Mouse (Mus musculus) midbrain, embryonic 14.5 days (tissue): Measurements from ENCODE around the gene Hspa4l. TPM values are rescaled to one million over a fixed set of nuclear protein-coding genes. Genes with fewer than 3 reads are reported as not detected.

Experiments used
- ATAC-seq: fragments of 200-750 bp; cut with Nextera tagmentation; 2 replicates; pipeline ENCODE4 v1.8.0; 2017; ENCODE audit warnings: moderate number of reproducible peaks, moderate library complexity; ENCODE audit not compliant: low FRiP score, low TSS enrichment
- DNase-seq: peaks from one replicate; pipeline ENCODE4 v3.0.0-alpha.2; 2015
- H3K27ac ChIP-seq: fragments of 300-500 bp; sonication (generic); replicated peaks from 2 replicates; pipeline ENCODE4 v1.5.1; 2014; ENCODE audit warnings: mild to moderate bottlenecking, low read depth, low read length, moderate library complexity
- H3K27me3 ChIP-seq: fragments of 300-500 bp; sonication (generic); 2 replicates; pipeline ENCODE4 v1.6.1; 2014; ENCODE audit warnings: low read length, control low read depth, mixed read lengths; ENCODE audit not compliant: control insufficient read depth, insufficient read depth
- H3K36me3 ChIP-seq: fragments of 300-500 bp; sonication (generic); 2 replicates; pipeline ENCODE4 v1.6.1; 2014; ENCODE audit warnings: low read length, control low read depth; ENCODE audit not compliant: control insufficient read depth, insufficient read depth
- H3K4me1 ChIP-seq: fragments of 300-500 bp; sonication (generic); 2 replicates; pipeline ENCODE4 v1.6.1; 2014; ENCODE audit warnings: mild to moderate bottlenecking, antibody characterized with exemption, low read length, control low read depth; ENCODE audit not compliant: control insufficient read depth, insufficient read depth
- H3K4me2 ChIP-seq: fragments of 300-500 bp; sonication (generic); 2 replicates; pipeline ENCODE4 v1.6.1; 2014; ENCODE audit warnings: mild to moderate bottlenecking, low read length, moderate library complexity
- H3K4me3 ChIP-seq: fragments of 300-500 bp; sonication (generic); replicated peaks from 2 replicates; pipeline ENCODE4 v1.5.1; 2014; ENCODE audit warnings: low read depth, low read length
- H3K9ac ChIP-seq: fragments of 300-500 bp; sonication (generic); replicated peaks from 2 replicates; pipeline ENCODE4 v1.6.1; 2014; ENCODE audit warnings: mild to moderate bottlenecking, low read length, moderate library complexity
- H3K9me3 ChIP-seq: fragments of 300-500 bp; sonication (generic); 2 replicates; pipeline ENCODE4 v1.6.1; 2016; ENCODE audit warnings: low read length, control low read depth, mixed read lengths; ENCODE audit not compliant: control insufficient read depth
- WGBS: fragments of 180-500 bp; shearing (Covaris S2); extraction: QIAGEN DNeasy Blood & Tissue Kit; methylation state at CpG from one replicate; pipeline ENCODE4 v1.1.7; 2014; 5-methylcytosine and 5-hydroxymethylcytosine counted together
- polyA plus RNA-seq: library from polyadenylated mRNA; unstranded; fragments of >200 nt; fragmentation: Nextera tagmentation; extraction: Ambion mirVana; gene quantifications from 2 replicates; pipeline ENCODE4 v1.2.1, GENCODE M21; 2014

The Hspa4l gene
- polyA plus RNA-seq, 1 experiment from 2014 or later, result 53.1 TPM

- Histone ChIP-seq H3K36me3 (no peaks in the 10 kb centered on the region), H3K9ac (peak overlapping the region; percentile 87), H3K27me3 (no peaks in the 10 kb centered on the region), H3K4me1 (peaks cover 15% of the 10 kb centered on the region), H3K4me2 (peak overlapping the region; percentile 80), H3K4me3 (peak overlapping the region; percentile 86), H3K9me3 (no peaks in the 10 kb centered on the region), H3K27ac (peak overlapping the region; percentile 91)
- ATAC-seq, result peak; percentile 95
- WGBS, result under 1% methylated on average over 78 of the region's 93 CpGs
- peak; percentile 96 for DNase-seq
Measured at GRCm38 (mm10) chr3:40744836-40745660, 753 bp downstream of the Hspa4l start.

- WGBS, result under 1% methylated on average over 37 of the region's 37 CpGs
- Histone ChIP-seq H3K27me3 (no peaks in the 10 kb centered on the region), H3K4me3 (peak overlapping the region; percentile 86), H3K36me3 (no peaks in the 10 kb centered on the region), H3K9me3 (no peaks in the 10 kb centered on the region), H3K27ac (peak overlapping the region; percentile 91), H3K4me2 (peak overlapping the region; percentile 80), H3K9ac (peak overlapping the region; percentile 87), H3K4me1 (peaks cover 15% of the 10 kb centered on the region)
- ATAC-seq, result peak; percentile 70
- no peak for DNase-seq
Measured at GRCm38 (mm10) chr3:40745661-40746547, 1.6 kb downstream of the Hspa4l start.

- no peaks in the 10 kb centered on the region for H3K9me3 ChIP-seq
- H3K36me3 ChIP-seq, result peaks cover 63% of the 10 kb centered on the region
- H3K27ac ChIP-seq, result no peak overlapping the region
- H3K9ac ChIP-seq, result no peak overlapping the region
- H3K27me3 ChIP-seq, result no peaks in the 10 kb centered on the region
- H3K4me2 ChIP-seq, result no peak overlapping the region
- DNase-seq (no peak), ATAC-seq (no peak)
- H3K4me1 ChIP-seq, result no peaks in the 10 kb centered on the region
- no peak overlapping the region for H3K4me3 ChIP-seq
- WGBS, result 96% methylated on average over 3 of the region's 3 CpGs
Measured at GRCm38 (mm10) chr3:40760746-40761145, 16.5 kb downstream of the Hspa4l start.

- no peak overlapping the region for H3K9ac ChIP-seq
- no peak overlapping the region for H3K27ac ChIP-seq
- peaks cover 63% of the 10 kb centered on the region for H3K36me3 ChIP-seq
- no peaks in the 10 kb centered on the region for H3K9me3 ChIP-seq
- ATAC-seq (no peak), DNase-seq (no peak)
- H3K27me3 ChIP-seq, result no peaks in the 10 kb centered on the region
- no peak overlapping the region for H3K4me3 ChIP-seq
- no peak overlapping the region for H3K4me2 ChIP-seq
- WGBS, result 94% methylated on average over 2 of the region's 2 CpGs
- no peaks in the 10 kb centered on the region for H3K4me1 ChIP-seq
Measured at GRCm38 (mm10) chr3:40761312-40761711, 17.0 kb downstream of the Hspa4l start.

- Histone ChIP-seq H3K9ac (no peak overlapping the region), H3K36me3 (peaks cover 21% of the 10 kb centered on the region), H3K27me3 (no peaks in the 10 kb centered on the region), H3K4me3 (no peak overlapping the region), H3K4me1 (no peaks in the 10 kb centered on the region), H3K9me3 (no peaks in the 10 kb centered on the region), H3K4me2 (no peak overlapping the region), H3K27ac (no peak overlapping the region)
- ATAC-seq, result no peak
- WGBS, result 98% methylated on average over 2 of the region's 2 CpGs
- DNase-seq, result no peak
Measured at GRCm38 (mm10) chr3:40793783-40794182, 49.5 kb downstream of the Hspa4l start.

- Histone ChIP-seq H3K27me3 (no peaks in the 10 kb centered on the region), H3K4me2 (no peak overlapping the region), H3K9me3 (no peaks in the 10 kb centered on the region), H3K4me1 (no peaks in the 10 kb centered on the region; the same call in 1 of the 2 replicates), H3K4me3 (no peak overlapping the region), H3K27ac (no peak overlapping the region), H3K36me3 (no peaks in the 10 kb centered on the region), H3K9ac (no peak overlapping the region)
- ATAC-seq, result no peak
- WGBS, result 85% methylated on average over 1 of the region's 1 CpGs
- no peak for DNase-seq
Measured at GRCm38 (mm10) chr3:40798054-40798453, 53.8 kb downstream of the Hspa4l start.

GRCm38 (mm10) chr3:40798500-40798899, 54.2 kb downstream of the Hspa4l start:
- 34% methylated on average over 7 of the region's 7 CpGs for WGBS
- Histone ChIP-seq H3K36me3 (no peaks in the 10 kb centered on the region), H3K9ac (no peak overlapping the region), H3K4me2 (no peak overlapping the region), H3K9me3 (no peaks in the 10 kb centered on the region), H3K4me3 (no peak overlapping the region), H3K27ac (no peak overlapping the region), H3K27me3 (no peaks in the 10 kb centered on the region), H3K4me1 (no peaks in the 10 kb centered on the region; the same call in 1 of the 2 replicates)
- no peak; the same call in 1 of the 2 replicates for ATAC-seq
- peak; percentile 70 for DNase-seq

GRCm38 (mm10) chr3:40799530-40800372, 55.5 kb downstream of the Hspa4l start, which contains the start of gene Plk4:
Gene Plk4, plus strand, starts transcription at chr3:40800019.
- H3K27me3 ChIP-seq, result no peaks in the 10 kb centered on the region
- peak; percentile 95 for ATAC-seq
- WGBS, result 2% methylated on average over 66 of the region's 66 CpGs
- H3K27ac ChIP-seq, result peak within 1 kb of the TSS; percentile 26; the same call in 1 of the 2 replicates
- no peaks in the 10 kb centered on the region for H3K9me3 ChIP-seq
- H3K4me2 ChIP-seq, result peak within 1 kb of the TSS; percentile 97
- no peaks in the 10 kb centered on the region for H3K36me3 ChIP-seq
- H3K9ac ChIP-seq, result peak within 1 kb of the TSS; percentile 72
- H3K4me3 ChIP-seq, result peak within 1 kb of the TSS; percentile 96
- no peaks in the 10 kb centered on the region; the same call in 1 of the 2 replicates for H3K4me1 ChIP-seq
- peak; percentile 99 for DNase-seq
